Mouse (Mus musculus): ENCODE data around the gene Fahd2a. TPM values are rescaled to one million over a fixed set of nuclear protein-coding genes. Genes with fewer than 3 reads are reported as not detected.

Gene Fahd2a
- polyA plus RNA-seq, 1 experiment from 2014 or later: 40.3 TPM

GRCm38 (mm10) chr2:127391323-127391722 is 53.0 kb downstream of the Fahd2a start:
- POLR2A ChIA-PET: interaction anchor here (0.9 kb wide), 1 partner anchor 20 kb away, joined by 3 read pairs; no protein-coding TSS in a partner anchor
- no peak for TF ChIP-seq CTCF (IDR thresholded peaks at IDR 0.05)
- H3K27me3 ChIP-seq: peaks cover 4% of the 10 kb centered on the region
- in situ Hi-C loops (cut with MboI; ENCODE audit: low pct_unique_long_range_greater_than_20kb): no loop called here
- ATAC-seq: no peak
- no peak for DNase-seq (ENCODE audit: low read depth, low spot score)
- CTCF ChIA-PET: interaction anchor here (1.1 kb wide), 1 partner anchor 27 kb away, joined by 3 read pairs; no protein-coding TSS in a partner anchor

- DNase-seq (ENCODE audit: low read depth, low spot score): no peak
- peaks cover 4% of the 10 kb centered on the region for H3K27me3 ChIP-seq
- in situ Hi-C loops (cut with MboI; ENCODE audit: low pct_unique_long_range_greater_than_20kb): no loop called here
- POLR2A ChIA-PET: interaction anchor here (0.9 kb wide), 1 partner anchor 19 kb away, joined by 3 read pairs; no protein-coding TSS in a partner anchor
- CTCF ChIA-PET: interaction anchor here (1.1 kb wide), 1 partner anchor 27 kb away, joined by 3 read pairs; no protein-coding TSS in a partner anchor
- TF ChIP-seq CTCF (IDR thresholded peaks at IDR 0.05): no peak
- ATAC-seq: no peak
These were observed 53.5 kb downstream of the Fahd2a start for GRCm38 (mm10) chr2:127390846-127391245.

GRCm38 (mm10) chr2:127390352-127390751 is 54.0 kb downstream of the Fahd2a start:
- no peak for TF ChIP-seq CTCF (IDR thresholded peaks at IDR 0.05)
- H3K27me3 ChIP-seq: peaks cover 4% of the 10 kb centered on the region
- ChIA-PET CTCF (interaction anchor here (1.1 kb wide), 1 partner anchor 28 kb away, joined by 3 read pairs; no protein-coding TSS in a partner anchor), POLR2A (interaction anchor here (0.9 kb wide), 1 partner anchor 19 kb away, joined by 3 read pairs; no protein-coding TSS in a partner anchor)
- no peak for ATAC-seq
- in situ Hi-C loops (cut with MboI; ENCODE audit: low pct_unique_long_range_greater_than_20kb): no loop called here
- no peak for DNase-seq (ENCODE audit: low read depth, low spot score)

- no peak for TF ChIP-seq CTCF (IDR thresholded peaks at IDR 0.05)
- no peak for ATAC-seq
- DNase-seq (ENCODE audit: low read depth, low spot score): no peak
- POLR2A ChIA-PET: no interaction called here
- H3K27me3 ChIP-seq: peaks cover 4% of the 10 kb centered on the region
- in situ Hi-C loops (cut with MboI; ENCODE audit: low pct_unique_long_range_greater_than_20kb): no loop called here
- CTCF ChIA-PET: no interaction called here
These were observed 56.8 kb downstream of the Fahd2a start for GRCm38 (mm10) chr2:127387521-127387920.

Other genes starting within 250 kb of the Fahd2a start
- gene 1810024B03Rik, start 236.3 kb downstream of the Fahd2a start, polyA plus RNA-seq (2021): 0.76 TPM
- gene Snrnp200, start 236.2 kb downstream of the Fahd2a start, polyA plus RNA-seq (2021): 108 TPM
- 70.5 TPM for gene Ciao1, start 196.7 kb downstream of the Fahd2a start, polyA plus RNA-seq (2021)
- gene Tmem127, start 196.7 kb downstream of the Fahd2a start, polyA plus RNA-seq (2021): 81.1 TPM
- 85.1 TPM for gene Stard7, start 174.3 kb downstream of the Fahd2a start, polyA plus RNA-seq (2021)
- 7.0 TPM for gene Dusp2, start 108.4 kb downstream of the Fahd2a start, polyA plus RNA-seq (2021)
- not detected for gene Astl, start 105.9 kb downstream of the Fahd2a start, polyA plus RNA-seq (2021)
- gene Adra2b, start 81.4 kb downstream of the Fahd2a start, polyA plus RNA-seq (2021): not detected
- 0.05 TPM for gene Gpat2, start 19.4 kb downstream of the Fahd2a start, polyA plus RNA-seq (2021)
- 4.3 TPM for gene Kcnip3, start 77.5 kb upstream of the Fahd2a start, polyA plus RNA-seq (2021)
- gene Prom2, start 96.9 kb upstream of the Fahd2a start, polyA plus RNA-seq (2021): not detected
- 3.8 TPM for gene Zfp661, start 142.5 kb upstream of the Fahd2a start, polyA plus RNA-seq (2021)
- gene Mrps5, start 142.7 kb upstream of the Fahd2a start, polyA plus RNA-seq (2021): 87.4 TPM
- gene Mal, start 212.1 kb upstream of the Fahd2a start, polyA plus RNA-seq (2021): 1.1 TPM

Data from Patski (cell line).